Mouse (Mus musculus): ENCODE measurements around the gene Atp8a2. TPM values are rescaled to one million over a fixed set of nuclear protein-coding genes. Genes with fewer than 3 reads are reported as not detected.

Atp8a2 gene
- polyA plus RNA-seq, 1 experiment from 2014 or later: 9.0 TPM

GRCm38 (mm10) chr14:59737734-59738294 is 459.2 kb downstream of the Atp8a2 start:
- 77% methylated on average over 8 of the region's 8 CpGs for WGBS
- H3K27ac ChIP-seq (replicated peaks in 1 of 2; ENCODE audit: control insufficient read depth in 1 of 2, insufficient read depth in 1 of 2, low read depth in 2 of 2, low read length in 2 of 2): no peak overlapping the region

DNA sequence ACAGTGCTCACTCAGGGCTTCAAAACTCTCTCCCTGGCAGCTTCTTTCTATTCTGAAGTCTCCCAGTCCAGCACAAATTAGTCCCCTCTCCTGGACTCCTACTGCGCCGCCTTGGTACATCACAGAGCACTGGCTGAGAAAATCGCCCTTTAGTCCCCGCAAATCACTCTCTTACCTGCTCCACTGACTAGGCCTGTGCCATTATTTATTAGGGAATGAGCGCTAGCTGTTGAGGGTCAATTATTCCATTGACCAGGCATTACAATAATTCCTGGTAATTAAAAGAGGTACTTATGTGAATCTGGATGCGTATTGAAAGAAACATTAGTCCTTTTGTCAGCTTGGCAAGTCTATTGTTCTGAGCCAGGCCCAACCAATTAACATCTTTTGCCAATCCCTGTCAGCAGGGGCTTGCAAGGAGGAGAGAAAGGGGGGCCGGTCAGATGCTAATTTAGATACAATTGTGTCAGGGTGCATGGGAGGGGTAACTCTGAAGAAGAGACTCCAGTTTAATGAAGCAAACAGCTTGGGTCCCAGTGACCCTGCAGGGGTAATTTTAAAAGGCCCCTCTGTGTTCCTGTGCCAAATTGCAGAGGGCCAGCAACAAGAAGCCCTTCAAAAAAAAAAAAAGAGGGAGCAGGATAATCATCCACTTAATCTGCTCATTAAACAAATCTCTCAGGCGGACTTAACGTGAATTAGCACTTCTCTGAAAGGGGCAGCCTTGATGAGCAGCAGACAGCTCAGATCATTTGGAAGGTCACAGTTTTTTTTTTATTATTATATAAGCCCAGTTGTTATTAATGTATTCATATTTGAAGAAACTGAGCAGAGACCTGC is 459.9 kb downstream of the Atp8a2 start:
- 74% methylated on average over 9 of the region's 9 CpGs for WGBS
- no peak overlapping the region for H3K27ac ChIP-seq (replicated peaks in 1 of 2; ENCODE audit: control insufficient read depth in 1 of 2, insufficient read depth in 1 of 2, low read depth in 2 of 2, low read length in 2 of 2)
- no peak overlapping the region for H3K9ac ChIP-seq (ENCODE audit: low read length)
- H3K27me3 ChIP-seq (ENCODE audit: control insufficient read depth, insufficient read depth, low read length): no peaks in the 10 kb centered on the region
- H3K4me2 ChIP-seq (ENCODE audit: low read length): no peak overlapping the region
- ATAC-seq (ENCODE audit: insufficient number of reproducible peaks, insufficient read depth, low FRiP score, low read depth): no peak
- H3K4me3 ChIP-seq (ENCODE audit: control insufficient read depth in 1 of 2, insufficient read depth in 1 of 2, low read depth in 1 of 2, low read length in 2 of 2): no peak overlapping the region
- peaks cover 8 to 13% of the 10 kb centered on the region in 2 experiments for H3K4me1 ChIP-seq (ENCODE audit: control insufficient read depth in 2 of 2, insufficient read depth in 2 of 2, low read length in 2 of 2)
- no peaks in the 10 kb centered on the region for H3K9me3 ChIP-seq (ENCODE audit: control insufficient read depth, low read length)
- H3K36me3 ChIP-seq (ENCODE audit: control insufficient read depth, insufficient read depth, low read length): no peaks in the 10 kb centered on the region

More at GRCm38 (mm10) chr14:59737734-59738294, 459.2 kb downstream of the Atp8a2 start:
- Histone ChIP-seq H3K9me3 (ENCODE audit: control insufficient read depth, low read length) (no peaks in the 10 kb centered on the region), H3K4me2 (ENCODE audit: low read length) (no peak overlapping the region), H3K27me3 (ENCODE audit: control insufficient read depth, insufficient read depth, low read length) (no peaks in the 10 kb centered on the region), H3K9ac (ENCODE audit: low read length) (no peak overlapping the region), H3K4me3 (ENCODE audit: control insufficient read depth in 1 of 2, insufficient read depth in 1 of 2, low read depth in 1 of 2, low read length in 2 of 2) (no peak overlapping the region), H3K36me3 (ENCODE audit: control insufficient read depth, insufficient read depth, low read length) (no peaks in the 10 kb centered on the region), H3K4me1 (ENCODE audit: control insufficient read depth in 2 of 2, insufficient read depth in 2 of 2, low read length in 2 of 2) (peaks cover 8 to 13% of the 10 kb centered on the region in 2 experiments)
- ATAC-seq (ENCODE audit: insufficient number of reproducible peaks, insufficient read depth, low FRiP score, low read depth): no peak

- no peak for ATAC-seq (ENCODE audit: insufficient number of reproducible peaks, insufficient read depth, low FRiP score, low read depth)
- WGBS: 69% methylated on average over 3 of the region's 3 CpGs
- Histone ChIP-seq H3K27me3 (ENCODE audit: control insufficient read depth, insufficient read depth, low read length) (no peaks in the 10 kb centered on the region), H3K27ac (replicated peaks in 1 of 2; ENCODE audit: control insufficient read depth in 1 of 2, insufficient read depth in 1 of 2, low read depth in 2 of 2, low read length in 2 of 2) (no peak overlapping the region), H3K4me3 (ENCODE audit: control insufficient read depth in 1 of 2, insufficient read depth in 1 of 2, low read depth in 1 of 2, low read length in 2 of 2) (no peak overlapping the region), H3K4me2 (ENCODE audit: low read length) (no peak overlapping the region), H3K9me3 (ENCODE audit: control insufficient read depth, low read length) (no peaks in the 10 kb centered on the region), H3K9ac (ENCODE audit: low read length) (no peak overlapping the region), H3K36me3 (ENCODE audit: control insufficient read depth, insufficient read depth, low read length) (no peaks in the 10 kb centered on the region), H3K4me1 (ENCODE audit: control insufficient read depth in 2 of 2, insufficient read depth in 2 of 2, low read length in 2 of 2) (no peaks in the 10 kb centered on the region)
These were observed 467.0 kb downstream of the Atp8a2 start for GRCm38 (mm10) chr14:59730043-59730390.

- H3K9ac ChIP-seq (ENCODE audit: low read length): no peak overlapping the region
- no peak for ATAC-seq (ENCODE audit: insufficient number of reproducible peaks, insufficient read depth, low FRiP score, low read depth)
- no peak overlapping the region for H3K4me3 ChIP-seq (ENCODE audit: control insufficient read depth in 1 of 2, insufficient read depth in 1 of 2, low read depth in 1 of 2, low read length in 2 of 2)
- H3K9me3 ChIP-seq (ENCODE audit: control insufficient read depth, low read length): no peaks in the 10 kb centered on the region
- no peaks in the 10 kb centered on the region for H3K27me3 ChIP-seq (ENCODE audit: control insufficient read depth, insufficient read depth, low read length)
- H3K4me1 ChIP-seq (ENCODE audit: control insufficient read depth in 2 of 2, insufficient read depth in 2 of 2, low read length in 2 of 2): no peaks in the 10 kb centered on the region
- H3K4me2 ChIP-seq (ENCODE audit: low read length): no peak overlapping the region
- no peak overlapping the region for H3K27ac ChIP-seq (replicated peaks in 1 of 2; ENCODE audit: control insufficient read depth in 1 of 2, insufficient read depth in 1 of 2, low read depth in 2 of 2, low read length in 2 of 2)
- H3K36me3 ChIP-seq (ENCODE audit: control insufficient read depth, insufficient read depth, low read length): no peaks in the 10 kb centered on the region
- 61% methylated on average over 3 of the region's 3 CpGs for WGBS
These were observed 467.5 kb downstream of the Atp8a2 start for GRCm38 (mm10) chr14:59729298-59730042.

GRCm38 (mm10) chr14:59727016-59727415 is 470.0 kb downstream of the Atp8a2 start:
- H3K4me1 ChIP-seq (ENCODE audit: control insufficient read depth in 2 of 2, insufficient read depth in 2 of 2, low read length in 2 of 2): peaks cover under 1 to 3% of the 10 kb centered on the region in 2 experiments; a peak in 2 of 4 replicates
- H3K27me3 ChIP-seq (ENCODE audit: control insufficient read depth, insufficient read depth, low read length): no peaks in the 10 kb centered on the region
- H3K9me3 ChIP-seq (ENCODE audit: control insufficient read depth, low read length): no peaks in the 10 kb centered on the region
- H3K4me3 ChIP-seq (ENCODE audit: control insufficient read depth in 1 of 2, insufficient read depth in 1 of 2, low read depth in 1 of 2, low read length in 2 of 2): no peak overlapping the region
- no peaks in the 10 kb centered on the region for H3K36me3 ChIP-seq (ENCODE audit: control insufficient read depth, insufficient read depth, low read length)
- H3K9ac ChIP-seq (ENCODE audit: low read length): no peak overlapping the region
- no peak overlapping the region for H3K4me2 ChIP-seq (ENCODE audit: low read length)
- 78% methylated on average over 4 of the region's 4 CpGs for WGBS
- no peak overlapping the region for H3K27ac ChIP-seq (replicated peaks in 1 of 2; ENCODE audit: control insufficient read depth in 1 of 2, insufficient read depth in 1 of 2, low read depth in 2 of 2, low read length in 2 of 2)
- ATAC-seq (ENCODE audit: insufficient number of reproducible peaks, insufficient read depth, low FRiP score, low read depth): no peak

GRCm38 (mm10) chr14:59723163-59723562 is 473.8 kb downstream of the Atp8a2 start:
- no peaks in the 10 kb centered on the region for H3K36me3 ChIP-seq (ENCODE audit: control insufficient read depth, insufficient read depth, low read length)
- H3K9ac ChIP-seq (ENCODE audit: low read length): no peak overlapping the region
- H3K27ac ChIP-seq (replicated peaks in 1 of 2; ENCODE audit: control insufficient read depth in 1 of 2, insufficient read depth in 1 of 2, low read depth in 2 of 2, low read length in 2 of 2): no peak overlapping the region
- 82% methylated on average over 2 of the region's 2 CpGs for WGBS
- no peak overlapping the region for H3K4me2 ChIP-seq (ENCODE audit: low read length)
- H3K4me3 ChIP-seq (ENCODE audit: control insufficient read depth in 1 of 2, insufficient read depth in 1 of 2, low read depth in 1 of 2, low read length in 2 of 2): no peak overlapping the region
- H3K9me3 ChIP-seq (ENCODE audit: control insufficient read depth, low read length): no peaks in the 10 kb centered on the region
- no peaks in the 10 kb centered on the region for H3K27me3 ChIP-seq (ENCODE audit: control insufficient read depth, insufficient read depth, low read length)
- H3K4me1 ChIP-seq (ENCODE audit: control insufficient read depth in 2 of 2, insufficient read depth in 2 of 2, low read length in 2 of 2): peaks cover 7 to 9% of the 10 kb centered on the region in 2 experiments; a peak in 2 of 4 replicates
- no peak for ATAC-seq (ENCODE audit: insufficient number of reproducible peaks, insufficient read depth, low FRiP score, low read depth)

DNA sequence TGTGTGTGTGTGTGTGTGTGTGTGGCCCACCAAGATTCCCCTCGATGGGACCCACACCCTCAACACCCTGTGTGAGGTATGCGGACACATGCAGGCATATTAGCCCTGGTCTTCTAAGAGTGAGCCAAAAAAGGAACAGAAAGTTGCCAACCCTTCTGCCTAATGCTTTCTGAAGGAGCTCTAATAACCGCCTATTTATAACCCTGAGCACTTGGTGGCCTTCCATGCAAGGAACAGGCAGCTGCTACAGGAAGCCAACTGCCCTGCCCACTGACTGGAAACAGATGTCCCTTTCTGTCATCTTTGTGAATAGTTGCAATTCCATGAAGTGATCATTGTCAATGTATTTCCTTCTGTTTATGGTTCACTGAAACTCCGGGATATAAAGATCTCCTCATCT is 475.0 kb downstream of the Atp8a2 start:
- no peak for ATAC-seq (ENCODE audit: insufficient number of reproducible peaks, insufficient read depth, low FRiP score, low read depth)
- H3K27me3 ChIP-seq (ENCODE audit: control insufficient read depth, insufficient read depth, low read length): no peaks in the 10 kb centered on the region
- no peaks in the 10 kb centered on the region for H3K36me3 ChIP-seq (ENCODE audit: control insufficient read depth, insufficient read depth, low read length)
- 43% methylated on average over 4 of the region's 4 CpGs for WGBS
- H3K9ac ChIP-seq (ENCODE audit: low read length): no peak overlapping the region
- H3K9me3 ChIP-seq (ENCODE audit: control insufficient read depth, low read length): no peaks in the 10 kb centered on the region
- H3K27ac ChIP-seq (replicated peaks in 1 of 2; ENCODE audit: control insufficient read depth in 1 of 2, insufficient read depth in 1 of 2, low read depth in 2 of 2, low read length in 2 of 2): peak overlapping the region in 1 of 2 experiments; percentile 37; a peak in 1 of 4 replicates
- H3K4me3 ChIP-seq (ENCODE audit: control insufficient read depth in 1 of 2, insufficient read depth in 1 of 2, low read depth in 1 of 2, low read length in 2 of 2): no peak overlapping the region
- H3K4me1 ChIP-seq (ENCODE audit: control insufficient read depth in 2 of 2, insufficient read depth in 2 of 2, low read length in 2 of 2): peaks cover 7 to 9% of the 10 kb centered on the region in 2 experiments; a peak in 2 of 4 replicates
- H3K4me2 ChIP-seq (ENCODE audit: low read length): no peak overlapping the region

Data from heart, embryonic 14.5 days (tissue).